ENCODE assay signal across 8 mouse cellular contexts in the genomic region with DNA sequence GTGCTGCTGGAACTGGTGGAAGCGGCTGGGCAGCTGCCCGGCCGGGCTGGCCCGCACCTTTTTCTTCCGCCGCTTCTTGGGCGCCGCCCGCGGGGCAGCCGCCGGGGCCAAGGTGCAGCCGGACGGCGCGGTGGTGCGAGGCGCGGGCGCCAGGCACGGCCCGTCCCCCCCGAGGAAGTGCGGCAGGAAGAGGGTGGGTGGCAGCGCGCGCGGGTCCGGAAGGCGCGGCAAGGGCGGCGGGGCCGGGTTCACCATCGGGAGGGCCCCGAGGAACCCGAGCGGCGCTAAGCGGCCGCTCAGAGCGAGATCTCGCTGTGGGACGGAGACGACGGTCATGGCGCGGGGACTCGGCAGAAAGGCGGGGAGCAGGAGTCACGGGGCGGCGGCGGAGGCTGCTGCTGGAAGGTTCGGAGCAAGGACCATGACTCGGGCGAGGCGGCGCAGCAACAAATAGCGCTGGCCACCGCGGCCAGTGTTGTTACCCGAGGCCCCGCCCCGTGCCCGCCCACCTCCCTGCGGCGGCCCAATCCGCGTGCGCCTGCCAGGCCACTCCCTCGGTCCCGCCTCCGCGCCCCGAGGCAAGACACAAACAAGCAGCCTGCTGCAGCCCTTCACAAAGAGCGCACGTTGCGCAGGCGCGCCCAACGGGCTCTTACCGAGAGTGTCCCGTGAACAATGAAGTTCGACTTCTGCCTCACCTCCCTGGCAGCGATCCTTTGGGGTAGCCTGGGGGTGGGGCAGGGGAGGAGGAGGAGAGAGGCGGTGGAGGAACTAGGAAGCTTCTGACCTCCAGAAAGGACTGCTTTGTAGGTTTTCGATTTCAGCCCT. TPM values are rescaled to one million over a fixed set of nuclear protein-coding genes. Genes with fewer than 3 reads are reported as not detected.
DNase-seq lines count a peak whose midpoint lies in the region; ATAC-seq and TF ChIP-seq lines count a peak whose summit lies in the region.

No protein-coding gene starts in this region.

- H3K27ac ChIP-seq in brown adipose tissue, adult 24 weeks (replicated peaks; ENCODE audit: low read depth, low read length) = peak overlapping the region; percentile 98
- peak overlapping the region; percentile 100 for H3K27ac ChIP-seq in heart, embryonic 15.5 days
- peak overlapping the region; percentile 97 for H3K27ac ChIP-seq in liver, embryonic 14.5 days
- H3K27ac ChIP-seq in neural tube, embryonic 11.5 days (ENCODE audit: low read depth, low read length) = peak overlapping the region; percentile 99
- peak overlapping the region; percentile 100 for H3K27ac ChIP-seq in stomach, postnatal 0 days (replicated peaks)

- ATAC-seq in heart, embryonic 15.5 days (replicated peaks; ENCODE audit: insufficient number of reproducible peaks, insufficient read depth, low FRiP score, low read depth) = peak; percentile 92
- peak; percentile 81 for ATAC-seq in liver, embryonic 14.5 days (ENCODE audit: insufficient read depth)
- ATAC-seq in neural tube, embryonic 11.5 days (ENCODE audit: insufficient read depth, low FRiP score, low TSS enrichment) = peak; percentile 92
- ATAC-seq in stomach, postnatal 0 days (ENCODE audit: low FRiP score, low TSS enrichment) = peak; percentile 93

- TF ChIP-seq CTCF in liver, embryonic 14.5 days (IDR thresholded peaks at IDR 0.05; ENCODE audit: low read depth) = no peak; the same call in 1 of the 2 replicates
- TF ChIP-seq CTCF in stomach, postnatal 0 days (IDR thresholded peaks at IDR 0.05; ENCODE audit: low read depth) = no peak

- TF ChIP-seq EP300 in liver, embryonic 14.5 days (IDR thresholded peaks at IDR 0.05; ENCODE audit: low read depth) = no peak
- no peak for TF ChIP-seq EP300 in stomach, postnatal 0 days (optimal IDR thresholded peaks at IDR 0.05)

- H3K9me3 ChIP-seq in heart, embryonic 15.5 days (replicated peaks) = no peaks in the 10 kb centered on the region
- no peaks in the 10 kb centered on the region for H3K9me3 ChIP-seq in liver, embryonic 14.5 days (ENCODE audit: control insufficient read depth, low read length)
- no peaks in the 10 kb centered on the region for H3K9me3 ChIP-seq in neural tube, embryonic 11.5 days (ENCODE audit: control insufficient read depth, low read length)
- H3K9me3 ChIP-seq in stomach, postnatal 0 days (ENCODE audit: control insufficient read depth, low read length) = no peaks in the 10 kb centered on the region

- H3K4me2 ChIP-seq in heart, embryonic 15.5 days = peak overlapping the region; percentile 55
- peak overlapping the region; percentile 85 for H3K4me2 ChIP-seq in liver, embryonic 14.5 days (ENCODE audit: low read depth)
- H3K4me2 ChIP-seq in neural tube, embryonic 11.5 days (ENCODE audit: low read depth) = peak overlapping the region; percentile 60
- peak overlapping the region; percentile 60 for H3K4me2 ChIP-seq in stomach, postnatal 0 days (replicated peaks; ENCODE audit: low read depth)

- WGBS in heart, embryonic 15.5 days = under 1% methylated on average over 82 of the region's 88 CpGs
- under 1% methylated on average over 83 of the region's 88 CpGs for WGBS in liver, embryonic 14.5 days (ENCODE audit: insufficient replicate concordance)
- under 1% methylated on average over 74 of the region's 88 CpGs for WGBS in neural tube, embryonic 11.5 days
- 0% methylated on average over 66 of the region's 88 CpGs for WGBS in stomach, postnatal 0 days

- DNase-seq in CD4-positive, CD25-positive, alpha-beta regulatory T cell, adult 2 months (ENCODE audit: low read depth, low spot score) = peak; percentile 99
- peak; percentile 95 for DNase-seq in fibroblast of lung, adult 2 months (ENCODE audit: low read depth)
- DNase-seq in kidney, postnatal 25 days = peak; percentile 98 to 99
- DNase-seq in liver, embryonic 14.5 days (ENCODE audit: low read depth in 3 of 3, low spot score in 3 of 3) = peak; percentile 93 to 96 (median 96)
- peak; percentile 99 for DNase-seq in neural tube, embryonic 11.5 days (ENCODE audit: low spot score)
- peak; percentile 99 for DNase-seq in stomach, postnatal 0 days (ENCODE audit: low spot score)

- H3K36me3 ChIP-seq in heart, embryonic 15.5 days = peaks cover 28% of the 10 kb centered on the region
- peaks cover 20% of the 10 kb centered on the region for H3K36me3 ChIP-seq in liver, embryonic 14.5 days (replicated peaks; ENCODE audit: control insufficient read depth, insufficient read depth, low read depth)
- H3K36me3 ChIP-seq in neural tube, embryonic 11.5 days (ENCODE audit: control insufficient read depth, insufficient read depth, low read length) = peaks cover 4% of the 10 kb centered on the region
- peaks cover 6% of the 10 kb centered on the region for H3K36me3 ChIP-seq in stomach, postnatal 0 days (ENCODE audit: control insufficient read depth, insufficient read depth, low read length)

- H3K9ac ChIP-seq in heart, embryonic 15.5 days = peak overlapping the region; percentile 98
- H3K9ac ChIP-seq in liver, embryonic 14.5 days (replicated peaks) = peak overlapping the region; percentile 96
- peak overlapping the region; percentile 97 for H3K9ac ChIP-seq in neural tube, embryonic 11.5 days (ENCODE audit: low read length)
- H3K9ac ChIP-seq in stomach, postnatal 0 days (ENCODE audit: low read length) = peak overlapping the region; percentile 100

- H3K27me3 ChIP-seq in heart, embryonic 15.5 days = no peaks in the 10 kb centered on the region
- H3K27me3 ChIP-seq in liver, embryonic 14.5 days (ENCODE audit: control insufficient read depth, insufficient read depth, low read length) = no peaks in the 10 kb centered on the region
- H3K27me3 ChIP-seq in neural tube, embryonic 11.5 days (ENCODE audit: control insufficient read depth, insufficient read depth, low read length) = no peaks in the 10 kb centered on the region
- no peaks in the 10 kb centered on the region for H3K27me3 ChIP-seq in stomach, postnatal 0 days (ENCODE audit: control insufficient read depth, insufficient read depth, low read length)

- peak overlapping the region; percentile 85 for H3K4me3 ChIP-seq in brown adipose tissue, adult 24 weeks (ENCODE audit: insufficient read depth, low read depth, low read length)
- H3K4me3 ChIP-seq in heart, embryonic 15.5 days = peak overlapping the region; percentile 92
- H3K4me3 ChIP-seq in liver, embryonic 14.5 days (ENCODE audit: insufficient read depth in 1 of 2, low read depth in 2 of 2, low read length in 2 of 2) = peak overlapping the region; percentile 84 to 86
- H3K4me3 ChIP-seq in neural tube, embryonic 11.5 days (ENCODE audit: low read depth, low read length) = peak overlapping the region; percentile 85
- H3K4me3 ChIP-seq in stomach, postnatal 0 days (ENCODE audit: low read depth, low read length) = peak overlapping the region; percentile 100

- H3K4me1 ChIP-seq in brown adipose tissue, adult 24 weeks (ENCODE audit: control insufficient read depth, insufficient read depth, insufficient read length, low read length) = peaks cover 5% of the 10 kb centered on the region
- peaks cover 28% of the 10 kb centered on the region for H3K4me1 ChIP-seq in heart, embryonic 15.5 days (replicated peaks)
- H3K4me1 ChIP-seq in liver, embryonic 14.5 days (replicated peaks; ENCODE audit: control insufficient read depth in 2 of 2, insufficient read depth in 2 of 2, low read length in 1 of 2) = peaks cover 8% of the 10 kb centered on the region in 2 experiments
- H3K4me1 ChIP-seq in neural tube, embryonic 11.5 days (ENCODE audit: control insufficient read depth, insufficient read depth, low read length) = 0 out of 2 replicates have a peak, but pooled peaks cover 3% of the 10 kb centered on the region
- H3K4me1 ChIP-seq in stomach, postnatal 0 days (replicated peaks; ENCODE audit: control insufficient read depth, insufficient read depth) = no peaks in the 10 kb centered on the region

RNA-seq across cellular contexts. Expression of gene Srsf12, which starts 39.5 kb away (rescaled TPM):
- polyA plus RNA-seq in brown adipose tissue, adult 24 weeks (2012; ENCODE audit: insufficient read depth, insufficient read length, missing spikeins) = not detected in 2 replicates
- polyA plus RNA-seq in heart, embryonic 15.5 days (2015; fragmentation: Nextera tagmentation; extraction: Ambion mirVana) = 2.1 and 2.3 TPM in 2 replicates
- 0.06 TPM in 2 replicates for polyA plus RNA-seq in liver, embryonic 14.5 days (2012; rRNA removed)
- 0.24 TPM in 1 of 2 replicates, not detected in the other for polyA plus RNA-seq in liver, embryonic 14.5 days (2014; fragmentation: Nextera tagmentation; extraction: Ambion mirVana)
- polyA plus RNA-seq in neural tube, embryonic 11.5 days (2014; fragmentation: Nextera tagmentation; extraction: Ambion mirVana) = 9.5 and 10.9 TPM in 2 replicates
- 2.2 and 2.6 TPM in 2 replicates for polyA plus RNA-seq in stomach, postnatal 0 days (2015; fragmentation: Nextera tagmentation; extraction: Ambion mirVana)

RNA-seq across cellular contexts. Expression of gene Pnrc1, which starts 41.7 kb away (rescaled TPM):
- 63.7 and 80.5 TPM in 2 replicates for polyA plus RNA-seq in brown adipose tissue, adult 24 weeks (2012; ENCODE audit: insufficient read depth, insufficient read length, missing spikeins)
- 82.4 and 84.1 TPM in 2 replicates for polyA plus RNA-seq in heart, embryonic 15.5 days (2015; fragmentation: Nextera tagmentation; extraction: Ambion mirVana)
- 11.3 and 17.8 TPM in 2 replicates for polyA plus RNA-seq in liver, embryonic 14.5 days (2012; rRNA removed)
- polyA plus RNA-seq in liver, embryonic 14.5 days (2014; fragmentation: Nextera tagmentation; extraction: Ambion mirVana) = 30.9 and 37.4 TPM in 2 replicates
- 88.8 and 89.0 TPM in 2 replicates for polyA plus RNA-seq in neural tube, embryonic 11.5 days (2014; fragmentation: Nextera tagmentation; extraction: Ambion mirVana)
- 69.3 and 76.2 TPM in 2 replicates for polyA plus RNA-seq in stomach, postnatal 0 days (2015; fragmentation: Nextera tagmentation; extraction: Ambion mirVana)

RNA-seq across cellular contexts. Expression of gene Pm20d2, which starts 58.7 kb away (rescaled TPM):
- 3.4 and 5.0 TPM in 2 replicates for polyA plus RNA-seq in brown adipose tissue, adult 24 weeks (2012; ENCODE audit: insufficient read depth, insufficient read length, missing spikeins)
- 2.1 and 2.3 TPM in 2 replicates for polyA plus RNA-seq in heart, embryonic 15.5 days (2015; fragmentation: Nextera tagmentation; extraction: Ambion mirVana)
- polyA plus RNA-seq in liver, embryonic 14.5 days (2012; rRNA removed) = 0.15 and 0.25 TPM in 2 replicates
- polyA plus RNA-seq in liver, embryonic 14.5 days (2014; fragmentation: Nextera tagmentation; extraction: Ambion mirVana) = 0.09 and 0.13 TPM in 2 replicates
- 0.95 TPM in 2 replicates for polyA plus RNA-seq in neural tube, embryonic 11.5 days (2014; fragmentation: Nextera tagmentation; extraction: Ambion mirVana)
- polyA plus RNA-seq in stomach, postnatal 0 days (2015; fragmentation: Nextera tagmentation; extraction: Ambion mirVana) = 1.7 and 1.9 TPM in 2 replicates

Comparison
In these comparisons a context has a peak if more than half of its experiments do, and no peak if none do; other contexts are left out.
1. Peak in every context shown above with its lines: DNase-seq, ATAC-seq, H3K4me3 ChIP-seq and H3K27ac ChIP-seq.